Mouse (Mus musculus) kidney, embryonic 14.5 days (tissue): Measurements from ENCODE around the gene Tnk1. TPM values are rescaled to one million over a fixed set of nuclear protein-coding genes. Genes with fewer than 3 reads are reported as not detected.

Source experiments
- ATAC-seq: fragments of 200-750 bp; cut with Nextera tagmentation; 2 replicates; pipeline ENCODE4 v1.8.0; 2017; ENCODE audit warnings: moderate number of reproducible peaks, mild to moderate bottlenecking, moderate TSS enrichment, moderate library complexity; ENCODE audit not compliant: low FRiP score, low TSS enrichment
- H3K27ac ChIP-seq: fragments of 300-500 bp; sonication (generic); 2 replicates; pipeline ENCODE4 v1.5.1; 2014; ENCODE audit warnings: low read depth, mild to moderate bottlenecking, low read length, moderate library complexity, mixed read lengths
- H3K27me3 ChIP-seq: fragments of 300-500 bp; sonication (generic); 2 replicates; pipeline ENCODE4 v1.6.1; 2014; ENCODE audit warnings: mild to moderate bottlenecking, low read length; ENCODE audit not compliant: control insufficient read depth, insufficient read depth
- H3K36me3 ChIP-seq: fragments of 300-500 bp; sonication (generic); 2 replicates; pipeline ENCODE4 v1.6.1; 2014; ENCODE audit warnings: low read length, mixed read lengths; ENCODE audit not compliant: control insufficient read depth, insufficient read depth
- H3K4me1 ChIP-seq: fragments of 300-500 bp; sonication (generic); 2 replicates; pipeline ENCODE4 v1.6.1; 2014; ENCODE audit warnings: low read length, mixed read lengths; ENCODE audit not compliant: control insufficient read depth, insufficient read depth
- H3K4me2 ChIP-seq: fragments of 300-500 bp; sonication (generic); replicated peaks from 2 replicates; pipeline ENCODE4 v1.6.1; 2014; ENCODE audit warnings: low read depth, mild to moderate bottlenecking, low read length
- H3K4me3 ChIP-seq: fragments of 300-500 bp; sonication (generic); 2 replicates; pipeline ENCODE4 v1.5.1; 2014; ENCODE audit warnings: mild to moderate bottlenecking, low read length
- H3K9ac ChIP-seq: fragments of 300-500 bp; sonication (generic); 2 replicates; pipeline ENCODE4 v1.6.1; 2014; ENCODE audit warnings: low read depth, mild to moderate bottlenecking, low read length, moderate library complexity
- H3K9me3 ChIP-seq: fragments of 300-500 bp; sonication (generic); 2 replicates; pipeline ENCODE4 v1.6.1; 2016; ENCODE audit warnings: low read length; ENCODE audit not compliant: control insufficient read depth
- WGBS: fragments of 180-500 bp; shearing (Covaris S2); extraction: QIAGEN DNeasy Blood & Tissue Kit; methylation state at CpG from one replicate; pipeline ENCODE4 v1.1.7; 2014; 5-methylcytosine and 5-hydroxymethylcytosine counted together
- polyA plus RNA-seq: library from polyadenylated mRNA; unstranded; fragments of >200 nt; fragmentation: Nextera tagmentation; extraction: Ambion mirVana; gene quantifications from 2 replicates; pipeline ENCODE4 v1.2.1, GENCODE M21; 2014

Gene Tnk1
- polyA plus RNA-seq, 1 experiment from 2014 or later = 4.9 TPM

GRCm38 (mm10) chr11:69822080-69822479, 36.5 kb downstream of the Tnk1 start, which contains the start of gene Spem1:
Gene Spem1 (minus strand): TSS chr11:69822180.
- 84% methylated on average over 3 of the region's 3 CpGs for WGBS
- Histone ChIP-seq H3K36me3 (peaks cover 26% of the 10 kb centered on the region), H3K4me1 (no peaks in the 10 kb centered on the region), H3K4me3 (no peak within 1 kb of the TSS), H3K27me3 (no peaks in the 10 kb centered on the region), H3K27ac (no peak within 1 kb of the TSS), H3K9ac (no peak within 1 kb of the TSS), H3K9me3 (0 out of 2 replicates have a peak, but pooled peaks cover 3% of the 10 kb centered on the region), H3K4me2 (no peak within 1 kb of the TSS)
- no peak for ATAC-seq

GRCm38 (mm10) chr11:69818871-69819270, 39.7 kb downstream of the Tnk1 start:
- Histone ChIP-seq H3K36me3 (no peaks in the 10 kb centered on the region), H3K9ac (no peak overlapping the region), H3K9me3 (0 out of 2 replicates have a peak, but pooled peaks cover 3% of the 10 kb centered on the region), H3K4me3 (no peak overlapping the region), H3K4me2 (no peak overlapping the region), H3K27ac (no peak overlapping the region), H3K4me1 (no peaks in the 10 kb centered on the region), H3K27me3 (no peaks in the 10 kb centered on the region)
- no peak for ATAC-seq
- WGBS = 92% methylated on average over 8 of the region's 8 CpGs

GRCm38 (mm10) chr11:69818365-69818764, 40.2 kb downstream of the Tnk1 start, which contains the start of gene Spem2:
Gene Spem2 (minus strand): TSS chr11:69818465.
- no peak within 1 kb of the TSS for H3K27ac ChIP-seq
- no peaks in the 10 kb centered on the region for H3K36me3 ChIP-seq
- H3K9me3 ChIP-seq = 0 out of 2 replicates have a peak, but pooled peaks cover 3% of the 10 kb centered on the region
- WGBS = 90% methylated on average over 2 of the region's 2 CpGs
- no peaks in the 10 kb centered on the region for H3K4me1 ChIP-seq
- H3K9ac ChIP-seq = no peak within 1 kb of the TSS
- no peak within 1 kb of the TSS for H3K4me3 ChIP-seq
- no peak within 1 kb of the TSS for H3K4me2 ChIP-seq
- H3K27me3 ChIP-seq = no peaks in the 10 kb centered on the region
- no peak for ATAC-seq

- Histone ChIP-seq H3K27ac (no peak overlapping the region), H3K9me3 (0 out of 2 replicates have a peak, but pooled peaks cover 3% of the 10 kb centered on the region), H3K4me3 (no peak overlapping the region), H3K36me3 (no peaks in the 10 kb centered on the region), H3K9ac (no peak overlapping the region), H3K4me2 (no peak overlapping the region), H3K27me3 (no peaks in the 10 kb centered on the region), H3K4me1 (no peaks in the 10 kb centered on the region)
- no peak for ATAC-seq
- WGBS = 93% methylated on average over 12 of the region's 12 CpGs
Measured at GRCm38 (mm10) chr11:69816520-69816919, 42.0 kb downstream of the Tnk1 start.

- H3K9ac ChIP-seq = no peak within 1 kb of the TSS
- H3K27me3 ChIP-seq = no peaks in the 10 kb centered on the region
- H3K4me3 ChIP-seq = no peak within 1 kb of the TSS
- 0 out of 2 replicates have a peak, but pooled peaks cover 3% of the 10 kb centered on the region for H3K9me3 ChIP-seq
- no peaks in the 10 kb centered on the region for H3K36me3 ChIP-seq
- no peak for ATAC-seq
- no peak within 1 kb of the TSS for H3K4me2 ChIP-seq
- 51% methylated on average over 10 of the region's 10 CpGs for WGBS
- H3K4me1 ChIP-seq = no peaks in the 10 kb centered on the region
- H3K27ac ChIP-seq = no peak within 1 kb of the TSS
Measured at GRCm38 (mm10) chr11:69815155-69815554, 43.4 kb downstream of the Tnk1 start, which contains the start of gene Gm39566. Gene Gm39566 (minus strand): TSS chr11:69815298.

- Histone ChIP-seq H3K4me3 (no peak overlapping the region), H3K36me3 (no peaks in the 10 kb centered on the region), H3K4me2 (no peak overlapping the region), H3K4me1 (no peaks in the 10 kb centered on the region; the same call in 1 of the 2 replicates), H3K9ac (no peak overlapping the region), H3K27ac (no peak overlapping the region), H3K9me3 (0 out of 2 replicates have a peak, but pooled peaks cover 3% of the 10 kb centered on the region), H3K27me3 (peaks cover 5% of the 10 kb centered on the region; the same call in 1 of the 2 replicates)
- no peak for ATAC-seq
Measured at GRCm38 (mm10) chr11:69810280-69810679, 48.2 kb downstream of the Tnk1 start.

- ATAC-seq = no peak
- H3K27ac ChIP-seq = no peak overlapping the region
- peaks cover 24% of the 10 kb centered on the region for H3K27me3 ChIP-seq
- H3K4me2 ChIP-seq = no peak overlapping the region
- no peak overlapping the region for H3K4me3 ChIP-seq
- peaks cover 21% of the 10 kb centered on the region for H3K4me1 ChIP-seq
- no peak overlapping the region for H3K9ac ChIP-seq
- H3K36me3 ChIP-seq = no peaks in the 10 kb centered on the region
- WGBS = 80% methylated on average over 2 of the region's 2 CpGs
- H3K9me3 ChIP-seq = 0 out of 2 replicates have a peak, but pooled peaks cover 3% of the 10 kb centered on the region
Measured at GRCm38 (mm10) chr11:69807641-69808040, 50.9 kb downstream of the Tnk1 start.

GRCm38 (mm10) chr11:69806378-69806777, 52.2 kb downstream of the Tnk1 start:
- Histone ChIP-seq H3K27ac (no peak overlapping the region), H3K27me3 (peaks cover 34% of the 10 kb centered on the region), H3K9me3 (0 out of 2 replicates have a peak, but pooled peaks cover 3% of the 10 kb centered on the region), H3K4me1 (peaks cover 31% of the 10 kb centered on the region), H3K4me3 (no peak overlapping the region), H3K4me2 (no peak overlapping the region), H3K36me3 (no peaks in the 10 kb centered on the region), H3K9ac (no peak overlapping the region)
- 81% methylated on average over 4 of the region's 4 CpGs for WGBS
- ATAC-seq = no peak

GRCm38 (mm10) chr11:69804972-69805909, 53.3 kb downstream of the Tnk1 start, which contains the start of gene Tmem102:
Gene Tmem102 (minus strand): TSS chr11:69805624.
- H3K36me3 ChIP-seq = no peaks in the 10 kb centered on the region
- peak within 1 kb of the TSS; percentile 94 for H3K4me2 ChIP-seq
- no peak within 1 kb of the TSS for H3K27ac ChIP-seq
- H3K4me1 ChIP-seq = peaks cover 34% of the 10 kb centered on the region
- peak within 1 kb of the TSS; percentile 48 for H3K4me3 ChIP-seq
- WGBS = 7% methylated on average over 29 of the region's 29 CpGs
- peaks cover 34% of the 10 kb centered on the region for H3K27me3 ChIP-seq
- peak within 1 kb of the TSS; percentile 43; the same call in 1 of the 2 replicates for H3K9ac ChIP-seq
- 0 out of 2 replicates have a peak, but pooled peaks cover 3% of the 10 kb centered on the region for H3K9me3 ChIP-seq
- no peak for ATAC-seq
